Mouse (Mus musculus): ENCODE measurements around the gene Fscn2.
"Not testable (repeated sequence)": the region's sequence is repeated elsewhere in the genome, so short reads cannot be mapped to it uniquely, and the experiment has no call there.

Gene Fscn2

DNA sequence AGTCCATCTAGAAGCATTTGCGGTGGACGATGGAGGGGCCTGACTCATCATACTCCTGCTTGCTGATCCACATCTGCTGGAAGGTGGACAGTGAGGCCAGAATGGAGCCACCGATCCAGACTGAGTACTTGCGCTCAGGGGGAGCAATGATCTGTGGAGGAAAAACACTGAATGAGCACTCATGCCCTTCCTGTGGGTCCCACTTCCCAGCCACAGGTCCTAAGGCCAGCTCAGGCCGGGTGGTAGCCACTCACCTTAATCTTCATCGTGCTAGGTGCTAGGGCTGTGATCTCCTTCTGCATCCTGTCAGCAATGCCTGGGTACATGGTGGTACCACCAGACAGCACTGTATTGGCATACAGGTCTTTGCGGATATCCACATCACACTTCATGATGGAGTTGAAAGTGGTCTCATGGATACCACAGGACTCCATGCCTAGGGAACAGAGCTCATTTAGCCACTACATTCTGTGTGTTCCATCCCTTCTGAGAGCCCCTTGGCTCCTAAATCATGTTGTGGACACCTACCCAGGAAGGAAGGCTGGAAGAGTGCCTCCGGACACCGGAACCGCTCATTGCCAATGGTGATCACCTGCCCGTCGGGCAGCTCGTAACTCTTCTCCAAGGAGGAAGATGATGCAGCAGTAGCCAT, 14.8 kb upstream of the Fscn2 start:
- not testable (repeated sequence) for DNase-seq

DNA sequence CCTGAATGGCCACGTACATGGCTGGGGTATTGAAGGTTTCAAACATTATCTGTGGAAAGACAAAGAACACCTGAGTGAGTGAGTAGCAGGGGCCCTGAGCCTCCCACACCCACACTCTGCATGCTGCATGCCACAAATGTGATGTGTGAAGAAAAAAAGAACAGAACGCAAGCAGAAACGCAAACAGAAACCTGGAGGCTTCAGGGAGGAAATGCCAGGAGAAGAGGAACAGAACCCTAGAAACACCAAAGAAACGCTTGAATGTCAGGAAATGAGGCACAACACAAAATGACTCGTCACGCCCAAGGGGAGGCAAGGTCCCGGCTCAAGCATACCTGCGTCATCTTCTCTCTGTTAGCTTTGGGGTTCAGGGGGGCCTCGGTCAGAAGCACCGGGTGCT, 14.0 kb upstream of the Fscn2 start:
- no peak for DNase-seq

DNA sequence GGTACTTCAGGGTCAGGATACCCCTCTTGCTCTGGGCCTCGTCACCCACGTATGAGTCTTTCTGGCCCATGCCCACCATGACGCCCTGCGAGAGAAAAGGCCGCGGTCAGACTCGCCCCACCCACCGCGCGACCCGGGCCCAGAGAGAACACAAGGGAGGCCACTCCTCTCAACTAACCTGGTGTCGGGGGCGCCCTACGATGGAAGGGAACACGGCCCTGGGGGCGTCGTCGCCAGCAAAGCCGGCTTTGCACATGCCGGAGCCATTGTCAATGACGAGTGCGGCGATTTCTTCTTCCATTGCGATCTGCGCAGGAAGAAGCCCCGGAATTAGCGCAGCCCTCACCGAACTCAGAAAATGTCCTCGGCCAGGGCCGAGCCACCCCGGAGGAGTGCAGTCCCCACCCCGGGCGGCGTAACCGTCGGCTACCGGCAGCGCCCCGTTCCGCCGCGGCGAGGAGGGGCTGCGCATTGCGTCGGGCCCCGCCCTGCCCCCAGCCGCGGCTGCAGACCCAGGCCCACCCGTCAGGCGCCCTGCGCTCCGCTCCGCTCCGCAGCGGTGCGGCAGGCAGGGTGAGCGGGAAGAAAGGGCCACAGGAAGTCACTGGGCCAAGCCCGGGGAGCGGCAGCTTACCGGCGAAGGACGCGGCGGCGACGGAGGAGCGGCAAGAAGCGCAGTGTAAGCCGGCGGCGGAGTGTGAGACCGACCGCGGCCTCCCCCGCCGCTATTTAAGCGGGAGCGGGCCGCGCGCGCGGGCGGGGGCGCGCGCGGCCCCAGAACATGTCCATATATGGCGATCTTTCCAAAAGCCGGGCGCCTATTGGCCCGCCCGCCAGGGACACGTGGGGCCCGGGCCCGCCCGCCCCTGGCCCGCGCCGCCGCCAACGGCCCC, 13.3 kb upstream of the Fscn2 start, which contains the start of gene Actg1:
Gene Actg1 (minus strand): TSS at position 752 of the 893 bp plus-strand sequence.
- DNase-seq, result peak; percentile 83 to 84

DNA sequence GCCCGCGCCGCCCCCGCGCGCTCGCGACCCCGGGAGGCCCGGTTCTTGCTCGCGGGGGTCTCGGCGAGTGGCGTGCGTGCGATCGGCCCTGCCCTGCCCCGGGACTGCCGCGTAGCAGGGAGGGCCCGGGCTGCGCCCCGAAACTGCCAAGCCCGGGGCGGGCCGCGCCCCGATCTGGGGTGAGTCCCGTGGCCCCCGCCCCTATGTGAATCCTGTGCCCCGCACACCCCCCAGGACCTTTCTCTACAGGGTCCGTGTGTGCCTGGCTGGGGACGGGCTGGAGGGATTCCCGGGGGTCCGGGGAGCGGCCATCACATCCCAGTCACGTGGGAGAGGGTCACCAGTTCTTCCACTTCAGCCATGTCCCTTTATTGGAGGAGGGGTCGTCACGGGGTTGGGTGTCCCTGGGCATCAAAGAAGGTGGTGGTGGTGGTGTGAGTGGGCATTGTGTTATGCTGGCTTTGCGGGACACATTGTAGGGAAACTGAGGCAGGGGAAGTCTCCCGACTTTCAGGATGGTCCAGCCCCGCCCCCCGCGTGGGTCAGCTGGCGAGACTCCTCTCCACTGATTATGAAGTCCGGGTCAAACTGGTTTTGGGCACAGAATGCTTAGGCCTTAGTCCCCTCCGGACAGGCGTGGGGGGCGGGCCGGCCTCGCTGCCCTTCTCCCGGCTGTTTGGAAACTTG, 12.5 kb upstream of the Fscn2 start:
- peak in 1 of 2 experiments; percentile 73 for DNase-seq

DNA sequence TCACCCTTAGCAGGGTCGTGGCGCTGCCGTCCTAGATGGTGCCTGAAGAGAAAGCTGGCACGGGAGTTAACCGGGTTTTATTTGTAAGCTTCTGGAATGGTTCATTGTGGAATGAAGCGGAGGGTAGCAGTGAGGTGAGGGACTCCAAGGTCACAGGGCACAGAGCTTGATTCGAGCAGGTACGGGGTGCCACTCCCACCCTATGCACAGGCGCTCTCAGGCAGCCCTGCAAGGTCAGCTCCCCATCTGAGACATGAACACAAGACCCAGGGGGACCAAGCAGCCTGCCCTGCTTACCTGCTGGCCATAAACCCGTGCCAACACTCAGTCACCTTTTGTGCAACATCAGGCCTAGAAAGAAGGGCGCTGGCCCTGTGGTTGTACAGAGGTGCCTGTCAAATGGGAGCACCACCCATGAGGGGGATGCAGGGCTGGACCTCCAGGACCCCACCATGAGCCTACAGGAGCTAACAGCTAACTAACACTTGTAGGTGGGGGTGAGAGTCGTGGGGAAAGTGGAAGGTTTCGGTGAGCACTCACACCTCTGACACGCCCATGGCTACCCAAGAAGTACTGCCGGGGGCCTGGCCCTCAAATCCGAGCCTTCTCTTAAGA, 11.9 kb upstream of the Fscn2 start:
- peak; percentile 72 to 73 for DNase-seq

DNA sequence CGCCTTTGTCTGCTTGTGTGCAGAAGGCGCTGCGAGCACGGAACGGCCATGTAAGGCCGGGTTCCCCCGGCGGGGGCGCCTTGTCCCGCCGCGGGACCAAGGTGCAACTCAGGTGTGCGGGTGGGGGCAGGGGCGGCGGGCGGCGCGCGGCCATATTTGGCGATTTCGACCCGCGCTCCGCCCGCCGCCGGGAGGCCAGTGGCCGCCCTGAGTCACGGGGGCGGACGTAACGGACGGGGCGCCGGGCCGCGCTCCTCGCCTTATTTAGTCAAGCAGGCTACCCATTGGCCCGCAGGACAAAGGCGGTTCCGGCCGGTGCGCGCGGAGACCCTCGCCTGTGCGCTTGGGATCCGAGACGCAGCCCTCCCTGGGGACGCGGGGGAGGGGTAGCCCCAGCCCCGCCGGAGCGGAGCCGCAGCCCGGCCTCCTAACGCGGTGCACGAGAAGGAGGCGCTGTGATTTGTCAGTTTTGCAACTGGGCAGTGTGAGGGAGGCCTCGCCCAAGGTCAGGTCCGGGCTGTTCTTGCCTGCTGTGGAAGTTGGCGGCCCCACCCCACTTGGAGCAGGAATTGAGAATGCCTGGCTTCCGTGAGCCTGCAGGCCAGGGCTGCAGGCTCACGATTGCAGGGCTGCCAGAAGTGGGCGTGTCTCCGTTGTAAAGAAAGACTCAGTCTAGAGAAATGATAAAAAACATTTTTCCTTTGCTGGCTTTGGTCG, 11.2 kb upstream of the Fscn2 start:
- DNase-seq, result peak; percentile 93 to 94

DNA sequence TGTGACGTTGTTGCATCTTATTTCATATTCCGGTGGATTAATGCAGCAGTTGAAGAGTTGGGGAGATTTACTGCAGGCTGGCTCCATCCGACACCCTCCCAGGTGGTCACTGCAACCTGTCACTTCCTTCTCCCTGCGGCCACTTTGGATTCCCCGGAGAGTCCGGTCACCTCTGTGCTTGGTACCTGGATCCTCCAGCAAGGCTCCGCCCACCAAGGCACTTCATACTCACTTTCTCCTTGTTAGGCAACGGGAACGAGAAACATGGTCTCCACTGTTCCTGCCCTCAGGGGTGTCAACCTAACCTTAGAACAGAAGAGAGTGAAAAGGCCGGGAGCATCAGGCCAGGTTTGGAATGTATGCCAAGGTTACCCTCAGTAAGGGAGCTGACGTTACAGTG, 10.6 kb upstream of the Fscn2 start:
- DNase-seq, result peak; percentile 64 to 65

DNA sequence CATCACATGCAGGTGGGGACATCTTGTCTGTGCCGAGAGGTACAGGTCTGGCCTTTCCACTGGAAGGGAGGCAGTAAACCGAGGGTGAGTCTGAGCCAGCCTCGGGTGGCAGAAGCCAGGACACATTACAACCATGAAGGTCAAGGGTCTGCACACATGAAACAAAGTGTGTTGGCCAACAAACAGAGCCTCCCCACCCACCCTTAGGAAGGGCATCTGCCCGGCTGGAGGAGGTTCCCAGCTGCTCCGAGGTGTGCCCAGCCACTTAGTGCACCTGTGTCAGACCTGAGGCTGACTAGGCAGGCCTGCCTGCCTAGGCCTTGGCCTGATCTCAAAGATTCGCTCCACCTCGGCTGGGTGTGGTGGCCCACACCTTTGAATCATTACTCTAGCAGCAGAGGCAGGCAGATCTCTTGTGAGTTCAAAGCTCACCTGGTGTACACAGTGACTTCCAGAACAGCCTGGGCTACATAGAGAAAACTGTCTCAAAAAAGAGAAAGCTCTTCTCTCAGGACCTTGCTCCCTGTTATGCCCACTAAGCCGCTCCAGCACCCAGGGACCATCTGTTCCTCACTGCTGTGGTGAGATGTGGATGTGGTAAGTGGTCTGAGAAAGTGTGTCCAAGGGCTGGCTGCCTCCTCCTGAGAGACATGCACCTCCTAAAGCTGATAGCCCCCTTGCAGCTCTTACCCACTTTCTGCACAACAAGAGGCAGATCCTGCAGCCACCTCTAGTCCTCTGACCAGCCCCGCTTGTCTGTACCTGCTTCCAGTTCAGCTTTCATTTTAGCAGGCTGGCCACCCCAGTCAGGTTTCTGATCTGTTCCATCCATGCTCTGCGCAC, 9.9 kb upstream of the Fscn2 start:
- no peak for DNase-seq

DNA sequence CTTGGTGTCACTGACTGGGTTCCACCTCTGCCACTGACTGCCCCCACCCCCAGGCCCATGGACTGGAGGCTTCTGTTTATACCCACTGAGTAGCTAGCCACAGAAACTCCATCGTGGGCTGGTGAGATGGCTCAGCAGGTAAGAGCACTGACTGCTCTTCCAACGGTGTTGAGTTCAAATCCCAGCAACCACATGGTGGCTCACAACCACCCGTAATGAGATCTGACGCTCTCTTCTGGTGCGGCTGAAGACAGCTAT, 9.3 kb upstream of the Fscn2 start:
- not testable (repeated sequence) for DNase-seq

DNA sequence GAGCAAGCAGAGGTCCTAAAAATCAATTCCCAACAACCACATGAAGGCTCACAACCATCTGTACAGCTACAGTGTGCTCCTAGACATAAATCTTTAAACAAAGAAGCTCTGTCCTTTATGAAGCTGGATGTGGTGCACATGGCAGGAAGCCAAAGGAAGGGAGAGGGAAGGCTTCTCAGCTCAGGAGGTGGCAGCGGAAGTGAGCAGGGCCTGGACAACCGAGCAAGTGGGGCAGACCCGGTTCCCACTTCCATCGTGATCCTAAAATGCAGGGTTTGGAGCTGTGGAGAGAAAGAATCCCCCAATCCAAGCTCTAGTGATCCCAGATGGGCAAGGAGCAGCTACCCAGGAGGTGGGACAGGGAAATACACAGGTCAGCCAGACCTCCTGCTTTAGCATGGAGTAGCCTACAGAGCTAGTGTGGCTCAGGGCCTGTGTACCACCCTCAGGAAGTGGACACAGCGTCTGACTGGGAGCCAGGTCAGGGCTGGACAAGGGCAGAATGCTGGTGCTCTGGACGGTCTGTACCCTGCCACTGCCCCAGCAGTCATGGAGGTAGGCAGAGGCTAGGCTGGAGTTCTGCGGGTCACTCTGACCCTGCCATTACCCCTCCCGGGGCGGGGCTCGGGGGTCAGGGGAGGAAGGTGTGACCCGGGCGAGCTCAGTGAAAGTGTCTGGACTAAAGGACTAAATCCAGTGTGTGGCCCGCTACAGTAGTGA, 8.6 kb upstream of the Fscn2 start:
- DNase-seq, result no peak

DNA sequence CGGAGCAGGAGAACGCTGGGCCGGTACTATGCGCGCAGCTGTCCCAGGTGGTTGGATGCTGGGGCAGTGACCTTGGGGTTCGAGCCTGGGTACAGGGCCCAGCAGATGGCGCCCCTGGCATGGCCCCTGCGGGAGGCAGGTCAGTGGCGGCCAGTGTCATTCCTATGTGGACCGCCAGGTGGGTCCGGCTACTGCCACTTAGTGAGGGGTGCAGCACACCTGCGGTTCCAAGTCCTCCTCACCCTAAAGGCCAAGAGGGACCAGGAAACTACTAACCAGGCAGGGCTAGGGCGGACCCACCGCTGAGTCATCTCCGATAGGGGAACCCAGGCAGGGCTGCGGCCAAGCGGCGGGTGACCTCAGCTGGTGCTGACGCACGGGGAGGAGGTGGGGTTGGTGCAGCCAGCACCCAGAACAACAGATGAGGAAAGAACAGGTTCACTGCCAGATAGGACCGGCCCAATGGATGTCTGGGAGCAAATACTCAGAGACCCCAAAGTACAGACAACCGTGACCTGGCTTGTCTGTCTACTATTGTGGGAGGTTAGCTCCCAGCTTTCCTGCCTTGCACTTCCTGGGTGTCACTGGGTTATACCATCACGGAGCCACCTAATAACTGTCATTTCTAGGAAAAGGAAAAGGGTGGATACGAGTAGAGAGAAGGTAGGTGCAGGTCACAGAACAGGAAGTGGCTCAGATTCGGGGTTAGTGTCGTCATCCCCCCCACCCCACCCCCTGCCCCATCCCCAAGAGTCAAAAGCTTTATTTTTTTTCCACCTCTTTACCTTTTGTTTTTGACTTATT, 7.6 kb upstream of the Fscn2 start:
- DNase-seq, result peak; percentile 82 to 91

DNA sequence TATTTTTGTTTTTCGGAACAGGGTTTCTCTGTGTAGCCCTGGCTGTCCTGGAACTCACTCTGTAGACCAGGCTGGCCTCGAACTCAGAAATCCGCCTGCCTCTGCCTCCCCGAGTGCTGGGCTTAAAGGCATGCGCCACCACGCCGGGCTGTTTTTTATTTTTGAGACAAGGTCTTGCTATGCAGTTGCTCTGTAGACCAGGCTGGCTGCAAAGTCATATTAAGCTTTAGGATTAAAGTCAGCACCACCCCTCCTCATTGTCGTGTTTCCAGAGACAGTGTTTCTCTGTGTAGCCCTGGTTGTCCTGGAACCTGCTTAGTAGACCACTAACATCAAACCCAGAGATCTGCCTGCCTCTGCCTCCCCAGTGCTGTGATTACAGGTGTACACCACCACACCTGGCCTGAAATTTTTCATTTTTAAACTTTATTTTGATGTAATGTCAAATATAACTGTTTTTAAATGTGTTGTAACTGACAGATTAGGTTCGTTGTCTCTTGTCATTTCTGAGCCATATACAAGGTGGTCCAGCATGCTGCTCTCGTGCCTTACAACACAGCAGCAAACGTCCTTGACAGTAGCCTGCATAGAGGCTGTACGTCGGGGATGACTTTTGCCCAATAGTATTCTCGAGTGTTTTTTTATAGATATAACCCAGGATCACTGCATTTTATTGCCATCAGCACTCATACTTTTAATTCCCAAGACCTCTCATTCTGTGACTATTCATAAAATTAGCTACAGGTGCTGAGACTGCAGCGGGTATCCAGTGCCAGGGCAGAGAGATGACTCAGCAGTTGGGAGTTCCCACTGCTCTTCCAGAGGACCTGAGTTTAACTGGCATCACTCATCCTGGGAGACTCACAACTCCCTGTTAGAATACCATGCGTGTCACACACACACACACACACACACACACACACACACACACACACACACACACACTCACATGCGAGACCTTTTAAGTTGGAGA, 6.7 kb upstream of the Fscn2 start:
- DNase-seq, result no peak

DNA sequence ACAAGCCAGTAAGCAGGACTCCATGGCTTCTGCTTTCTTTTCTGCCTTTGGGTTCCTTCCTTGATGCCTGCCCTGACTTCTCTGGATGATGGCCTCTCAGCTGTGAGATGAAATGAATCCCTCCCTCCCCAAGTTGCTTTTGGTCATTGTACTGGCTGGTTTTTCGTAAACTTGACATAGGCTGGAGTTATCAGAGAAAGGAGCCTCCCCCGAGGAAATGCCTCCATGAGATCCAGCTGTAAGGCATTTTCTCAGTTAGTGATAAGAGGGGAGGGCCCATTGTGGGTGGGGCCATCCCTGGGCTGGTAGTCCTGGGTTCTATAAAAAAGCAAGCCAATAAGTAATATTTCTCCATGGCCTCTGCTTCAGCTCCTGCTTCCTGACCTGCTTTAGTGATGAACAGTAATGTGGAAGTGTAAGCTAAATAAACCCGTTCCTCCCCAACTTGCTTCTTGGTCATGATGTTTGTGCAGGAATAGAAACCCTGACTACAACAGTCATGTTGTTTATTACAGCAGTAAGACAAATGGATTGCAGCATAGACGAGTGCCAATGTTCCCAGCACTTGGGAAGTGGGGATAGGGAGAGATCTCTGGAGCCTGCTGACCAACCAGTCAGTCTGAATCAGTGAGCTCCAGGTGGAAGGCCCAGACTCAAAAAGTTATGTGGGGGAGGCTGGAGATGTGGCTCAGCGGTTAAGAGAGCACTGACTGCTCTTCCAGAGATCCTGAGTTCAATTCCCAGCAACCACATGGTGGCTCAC, 5.9 kb upstream of the Fscn2 start:
- no peak for DNase-seq

DNA sequence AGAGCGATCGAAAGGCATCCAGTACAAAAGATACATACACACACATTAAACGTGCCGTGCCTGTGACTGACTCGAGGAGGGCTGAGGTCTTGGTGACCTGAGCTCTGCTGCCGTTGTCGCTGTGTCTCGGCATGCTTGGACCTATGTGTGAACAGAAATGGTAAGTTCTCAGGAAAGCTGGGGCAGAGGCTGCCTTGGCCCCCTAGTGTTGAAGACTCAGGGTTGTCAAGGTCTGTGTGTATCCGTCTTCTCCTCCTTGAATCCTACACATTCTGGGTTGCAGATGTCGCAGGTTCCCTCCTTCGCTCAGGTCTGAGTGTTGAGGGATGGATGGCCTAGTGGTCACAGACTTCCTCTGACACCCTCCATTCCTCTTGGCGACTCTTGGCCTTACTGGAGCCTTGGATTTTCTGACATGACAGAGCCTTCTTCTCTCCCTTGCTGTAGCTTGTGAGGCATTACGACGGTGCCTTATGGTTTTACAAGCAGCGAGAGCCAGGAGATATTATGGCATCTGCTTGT, 5.0 kb upstream of the Fscn2 start:
- DNase-seq, result no peak

DNA sequence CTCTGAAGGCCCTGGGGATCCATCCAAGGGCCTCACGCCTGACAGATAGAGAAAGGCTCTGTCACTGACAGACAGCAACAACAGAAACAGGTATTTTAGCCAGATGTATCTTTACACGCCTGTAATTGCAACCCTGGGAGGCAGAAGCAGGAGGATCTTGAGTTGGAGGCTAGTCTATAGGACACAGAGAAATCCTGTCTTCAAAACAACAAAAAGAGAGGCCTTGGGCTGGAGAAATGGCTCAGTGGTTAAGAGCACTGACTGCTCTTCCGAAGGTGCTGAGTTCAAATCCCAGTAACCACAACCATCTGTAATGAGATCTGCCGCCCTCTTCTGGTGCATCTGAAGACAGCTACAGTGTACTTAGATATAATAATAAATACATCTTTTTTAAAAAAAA, 4.4 kb upstream of the Fscn2 start:
- DNase-seq, result no peak

DNA sequence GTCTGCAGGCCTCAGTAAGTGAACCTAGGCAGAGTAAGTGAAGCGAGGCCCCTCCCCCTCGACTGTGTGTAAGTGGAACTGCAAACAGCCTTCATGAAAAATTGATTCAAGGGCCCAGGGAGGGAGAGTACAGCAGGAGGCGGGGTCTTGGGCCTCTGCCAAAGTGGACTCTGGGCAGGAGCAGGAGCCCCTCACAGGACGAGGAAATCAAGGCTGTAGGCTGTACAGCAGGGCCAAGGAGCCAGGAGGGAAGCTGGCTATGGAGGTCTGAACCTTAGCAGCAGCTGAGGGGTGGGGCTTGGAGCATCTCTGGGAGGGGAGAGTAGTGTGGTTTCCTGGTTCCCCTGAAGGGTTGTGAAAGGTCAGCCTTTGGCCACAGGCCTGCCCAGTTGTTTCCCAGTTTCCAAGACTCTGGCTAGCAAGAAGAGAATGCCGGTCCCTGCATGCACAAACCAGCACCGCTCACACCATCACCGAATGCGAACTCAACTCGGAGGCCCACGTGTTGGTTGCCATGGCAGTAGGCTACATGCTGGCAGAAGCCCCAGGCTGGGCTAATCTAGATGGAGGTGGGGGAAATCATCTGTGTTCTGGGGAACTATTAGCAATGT, 3.4 kb upstream of the Fscn2 start:
- DNase-seq, result peak in 1 of 2 experiments; percentile 48

DNA sequence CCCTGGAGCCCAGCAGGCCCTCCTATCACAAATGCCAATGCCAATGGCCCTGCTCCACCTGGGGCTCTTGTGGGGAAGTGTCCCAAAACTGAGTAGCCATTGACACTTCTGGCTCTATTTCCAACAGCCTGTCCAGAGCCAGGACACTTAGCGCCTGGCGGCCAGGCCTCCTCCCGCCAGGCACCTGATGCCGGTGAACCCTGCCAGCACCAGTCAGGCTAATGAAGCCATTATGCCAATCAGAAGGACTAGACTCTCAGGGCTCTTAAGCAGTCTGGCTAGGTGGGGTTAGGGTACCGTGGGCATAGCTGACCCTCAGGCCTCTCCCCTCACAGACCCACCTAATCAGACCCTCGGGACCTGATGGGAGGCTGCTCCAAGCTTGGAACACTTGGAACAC, 1.9 kb upstream of the Fscn2 start:
- no peak for DNase-seq

Measured in kidney, adult 8-10 months (tissue).